Mouse (Mus musculus): ENCODE measurements around the gene Akap9.
"Not testable (repeated sequence)": the region's sequence is repeated elsewhere in the genome, so short reads cannot be mapped to it uniquely, and the experiment has no call there.

Gene Akap9

DNA sequence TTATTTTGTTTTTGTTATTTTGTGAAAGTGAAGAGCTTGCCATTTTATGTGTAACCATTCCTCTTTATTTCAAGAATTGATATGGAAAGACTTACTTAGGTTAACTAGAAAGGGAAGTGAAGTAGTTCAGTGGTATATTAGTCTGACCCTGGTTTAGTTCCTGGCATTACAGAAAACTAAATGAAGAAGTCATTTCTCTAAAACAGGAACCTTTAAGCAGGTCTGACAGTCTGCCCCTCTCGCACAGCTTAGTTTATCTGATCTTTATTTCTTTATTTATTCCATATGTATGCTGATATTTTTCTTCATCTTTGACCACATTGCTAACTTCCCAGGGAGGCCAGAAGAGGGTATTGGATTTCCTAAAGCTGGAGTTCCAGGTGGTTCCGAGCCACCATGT is 113.1 kb downstream of the Akap9 start:
- no peak for DNase-seq (ENCODE audit: low spot score)

- no peak for DNase-seq (ENCODE audit: low spot score)
Measured at GRCm38 (mm10) chr5:4060313-4060712, 132.5 kb downstream of the Akap9 start.

GRCm38 (mm10) chr5:4066476-4067115 is 138.7 kb downstream of the Akap9 start:
- no peak for DNase-seq (ENCODE audit: low spot score)

DNA sequence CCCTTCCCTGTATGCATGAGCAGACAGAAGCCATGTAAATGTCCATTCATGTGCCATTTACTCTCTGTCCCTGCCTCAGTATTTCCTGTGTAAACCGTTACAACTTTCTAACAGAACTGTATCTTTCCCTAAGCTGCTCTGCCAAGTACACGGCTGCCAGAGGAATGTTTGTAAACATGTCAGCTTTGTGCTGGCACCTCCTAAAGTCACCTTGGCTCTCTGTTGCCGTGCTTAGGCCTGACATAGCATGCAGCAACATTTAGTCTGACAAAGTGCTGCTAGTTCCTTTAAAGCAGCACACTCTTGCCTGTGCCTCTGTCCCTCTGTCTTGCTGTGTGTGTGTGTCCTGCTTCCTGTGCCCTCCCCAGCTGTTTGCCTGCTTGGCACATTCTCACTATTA is 139.3 kb downstream of the Akap9 start:
- DNase-seq (ENCODE audit: low spot score), result no peak

DNA sequence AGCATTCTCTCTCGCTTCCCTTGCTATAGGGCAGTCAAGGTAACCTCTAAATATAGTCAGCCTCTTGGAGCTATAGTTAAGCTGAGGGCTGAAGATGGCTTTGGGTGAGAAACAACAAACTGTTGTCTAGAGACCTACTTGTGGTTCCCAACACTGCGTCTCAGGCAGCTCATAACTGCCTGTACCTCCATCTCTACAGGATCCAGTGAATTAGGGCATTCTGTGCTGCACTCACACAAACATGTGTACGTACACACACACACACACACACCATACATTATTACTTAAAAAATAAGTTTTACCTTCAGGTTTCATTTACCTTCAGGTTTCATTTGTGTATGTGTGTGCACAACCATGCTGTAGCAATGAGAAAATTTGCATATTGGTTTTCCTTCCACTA is 151.2 kb downstream of the Akap9 start:
- no peak for DNase-seq (ENCODE audit: low spot score)

- DNase-seq (ENCODE audit: low spot score), result no peak
Measured at GRCm38 (mm10) chr5:4080861-4081260, 153.0 kb downstream of the Akap9 start.

DNA sequence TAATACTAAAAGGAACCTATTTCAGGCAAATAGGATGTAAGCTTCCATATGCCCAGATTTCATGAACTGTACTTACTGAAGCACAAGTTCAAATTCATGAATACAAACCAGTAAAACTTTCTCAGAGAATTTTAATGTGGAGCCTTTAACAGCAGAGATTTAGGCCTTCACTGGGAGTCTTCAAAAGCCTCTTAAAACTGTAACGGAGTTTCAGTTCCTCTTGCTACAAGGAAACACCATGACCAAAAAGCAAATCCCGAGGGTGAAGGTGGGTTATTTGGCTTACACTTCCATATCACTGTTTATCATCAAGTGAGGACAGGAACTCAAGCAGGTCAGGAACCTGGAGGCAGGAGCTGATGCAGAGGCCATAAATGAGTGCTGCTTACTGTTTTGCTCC is 153.7 kb downstream of the Akap9 start:
- no peak for DNase-seq (ENCODE audit: low spot score)

- no peak for DNase-seq (ENCODE audit: low spot score)
Measured at GRCm38 (mm10) chr5:4084948-4085347, 157.1 kb downstream of the Akap9 start.

- DNase-seq (ENCODE audit: low spot score), result no peak
Measured at GRCm38 (mm10) chr5:4086309-4086708, 158.5 kb downstream of the Akap9 start.

DNA sequence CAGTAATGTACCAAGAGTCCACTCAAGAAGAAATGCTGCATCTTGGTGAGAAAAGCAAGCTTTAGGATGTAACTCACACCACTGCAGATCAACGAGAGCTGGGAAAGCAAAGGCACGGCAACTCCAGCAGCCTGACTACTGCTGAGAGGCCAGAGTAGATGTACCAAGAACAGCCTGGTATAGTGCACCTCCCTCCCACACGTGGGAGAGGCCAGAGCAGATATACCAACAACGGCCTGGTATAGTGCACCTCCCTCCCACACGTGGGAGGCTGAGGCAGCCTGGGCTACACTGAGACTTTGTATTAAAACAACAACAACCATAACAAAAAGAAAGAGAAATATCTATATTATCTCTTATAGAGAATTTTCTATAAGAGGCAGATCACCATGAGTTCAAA is 160.3 kb downstream of the Akap9 start:
- DNase-seq (ENCODE audit: low spot score), result no peak

GRCm38 (mm10) chr5:4094471-4094870 is 166.6 kb downstream of the Akap9 start:
- no peak for DNase-seq (ENCODE audit: low spot score)

- DNase-seq (ENCODE audit: low spot score), result no peak
Measured at GRCm38 (mm10) chr5:4101031-4101430, 173.2 kb downstream of the Akap9 start.

DNA sequence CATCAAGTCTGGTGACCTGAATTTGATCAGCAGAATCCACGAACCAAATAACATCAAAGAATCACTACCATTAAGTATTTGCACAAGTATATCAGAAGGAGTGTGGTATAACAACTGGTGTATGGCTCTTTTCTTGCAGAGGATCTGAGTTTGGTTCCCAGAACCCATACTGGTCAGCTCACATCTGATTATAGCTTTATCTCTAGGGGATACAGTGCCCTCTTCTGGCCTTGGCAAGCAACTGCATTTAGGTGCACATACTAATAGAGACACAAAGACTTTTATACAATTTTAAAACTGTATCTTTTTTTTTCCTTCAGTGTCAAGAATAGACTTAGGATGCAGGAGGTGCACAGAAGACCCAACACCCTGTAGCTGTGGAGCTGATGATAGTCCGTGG is 173.9 kb downstream of the Akap9 start:
- peak; percentile 29 for DNase-seq (ENCODE audit: low spot score)

GRCm38 (mm10) chr5:4103626-4104340 is 175.9 kb downstream of the Akap9 start:
- peak; percentile 40 for DNase-seq (ENCODE audit: low spot score)

- DNase-seq (ENCODE audit: low spot score), result peak; percentile 92
Measured at GRCm38 (mm10) chr5:4104341-4105040, 176.6 kb downstream of the Akap9 start, which contains the start of gene Cyp51. Gene Cyp51 (minus strand): TSS chr5:4104746.

DNA sequence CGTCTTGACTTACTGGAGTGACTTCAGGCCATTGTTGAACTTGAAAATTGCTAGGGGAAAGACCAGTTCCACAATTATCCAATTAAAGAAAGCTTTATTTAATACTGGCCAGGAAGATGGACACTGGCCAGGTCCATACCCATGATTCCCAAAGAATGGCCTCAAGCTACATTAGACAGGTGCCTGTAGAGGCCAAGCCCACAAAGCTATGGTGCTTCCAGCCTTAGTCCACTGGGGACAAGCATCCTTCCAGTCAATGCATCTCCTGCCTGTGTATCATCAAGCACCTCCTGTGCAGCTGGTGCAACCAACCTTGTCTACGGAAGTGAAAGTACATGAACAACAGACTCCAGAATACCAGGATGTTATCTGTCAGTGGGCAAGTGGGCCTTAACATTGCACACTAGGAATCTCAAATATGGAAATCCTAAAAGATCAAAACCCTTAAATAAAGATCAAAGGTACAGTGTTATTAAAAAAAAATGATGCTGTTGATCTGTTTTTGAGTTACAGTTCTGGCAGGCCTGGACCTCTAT is 177.9 kb downstream of the Akap9 start:
- no peak for DNase-seq (ENCODE audit: low spot score)

GRCm38 (mm10) chr5:4107056-4107455 is 179.2 kb downstream of the Akap9 start:
- not testable (repeated sequence) for DNase-seq (ENCODE audit: low spot score)

DNA sequence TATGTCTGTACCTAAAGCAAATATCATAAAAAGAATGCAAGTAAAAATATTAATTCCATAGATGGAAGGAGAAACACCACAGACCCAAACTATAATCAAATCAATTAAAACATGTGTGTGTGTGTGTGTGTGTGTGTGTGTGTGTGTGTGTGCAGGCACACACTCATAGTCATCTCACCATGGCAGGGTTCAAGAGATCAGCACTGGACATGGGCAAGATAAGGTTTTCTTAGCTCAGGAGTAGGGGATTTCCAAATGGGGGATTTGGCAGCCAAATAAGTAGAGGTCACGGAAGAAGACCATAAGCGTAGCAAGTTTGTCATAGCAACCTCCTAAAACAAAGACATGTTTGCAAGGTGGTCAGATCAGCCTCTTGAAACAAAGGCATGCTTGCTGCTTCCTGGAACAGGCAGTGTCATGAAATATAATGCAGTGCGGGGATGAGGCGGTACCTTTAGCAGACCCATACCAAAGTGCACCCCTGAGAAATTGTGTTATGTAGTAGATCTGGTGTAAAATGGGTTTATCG is 184.8 kb downstream of the Akap9 start:
- no peak for DNase-seq (ENCODE audit: low spot score)

Data from embryo, embryonic 10.5 days (tissue).